Mouse (Mus musculus) urinary bladder, adult 18-20 months (tissue): ENCODE results near the gene Dcaf11.

Source experiments
- DNase-seq, 2 experiments: peaks; one replicate each; pipeline ENCODE4 v3.0.0; 2022; ENCODE audit warnings: low spot score in 2 of 2, mixed read lengths in 2 of 2

Dcaf11 gene

DNA sequence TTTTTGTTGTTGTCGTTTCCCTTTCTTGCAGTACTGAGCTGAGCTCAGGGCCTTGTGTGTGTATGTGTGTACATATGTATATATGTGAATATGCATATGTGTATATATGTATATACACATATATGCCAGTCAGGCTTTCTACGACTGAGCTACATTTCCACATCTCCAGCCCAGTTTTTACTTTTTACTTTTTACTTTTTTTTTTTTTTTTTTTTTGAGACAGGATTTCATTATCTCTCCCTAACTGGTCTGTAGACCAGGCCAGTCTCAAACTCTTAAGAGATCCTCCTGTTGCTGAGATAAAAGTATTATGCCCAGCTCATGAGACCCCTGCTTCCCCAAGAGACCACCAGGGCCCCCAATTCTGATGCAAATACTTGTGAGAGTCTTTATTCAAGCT is 57.0 kb downstream of the Dcaf11 start:
- no peak for DNase-seq

DNA sequence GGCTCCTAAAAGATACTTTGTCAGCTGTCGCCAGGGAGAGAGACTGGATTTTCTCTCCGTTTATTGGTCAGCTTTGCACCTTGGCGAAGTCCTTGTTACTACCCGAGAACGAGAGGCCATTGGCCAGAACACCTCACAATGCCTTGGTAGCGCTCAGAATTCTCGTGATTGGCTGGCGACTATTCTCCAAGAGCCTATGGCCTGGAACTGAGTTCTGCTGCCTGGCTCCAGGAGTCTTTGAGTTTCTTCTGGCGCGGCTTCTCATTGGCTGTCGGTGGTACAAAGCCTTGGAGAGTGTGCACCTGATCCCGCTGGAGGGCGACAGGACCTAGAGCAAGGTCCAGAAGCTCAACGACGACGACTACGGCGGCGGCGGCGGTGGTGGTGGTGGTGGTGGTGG is 58.0 kb downstream of the Dcaf11 start, which contains the start of gene Rec8:
Rec8 (plus strand) TSS at position 216 of the 400 bp plus-strand sequence.
- no peak for DNase-seq

DNA sequence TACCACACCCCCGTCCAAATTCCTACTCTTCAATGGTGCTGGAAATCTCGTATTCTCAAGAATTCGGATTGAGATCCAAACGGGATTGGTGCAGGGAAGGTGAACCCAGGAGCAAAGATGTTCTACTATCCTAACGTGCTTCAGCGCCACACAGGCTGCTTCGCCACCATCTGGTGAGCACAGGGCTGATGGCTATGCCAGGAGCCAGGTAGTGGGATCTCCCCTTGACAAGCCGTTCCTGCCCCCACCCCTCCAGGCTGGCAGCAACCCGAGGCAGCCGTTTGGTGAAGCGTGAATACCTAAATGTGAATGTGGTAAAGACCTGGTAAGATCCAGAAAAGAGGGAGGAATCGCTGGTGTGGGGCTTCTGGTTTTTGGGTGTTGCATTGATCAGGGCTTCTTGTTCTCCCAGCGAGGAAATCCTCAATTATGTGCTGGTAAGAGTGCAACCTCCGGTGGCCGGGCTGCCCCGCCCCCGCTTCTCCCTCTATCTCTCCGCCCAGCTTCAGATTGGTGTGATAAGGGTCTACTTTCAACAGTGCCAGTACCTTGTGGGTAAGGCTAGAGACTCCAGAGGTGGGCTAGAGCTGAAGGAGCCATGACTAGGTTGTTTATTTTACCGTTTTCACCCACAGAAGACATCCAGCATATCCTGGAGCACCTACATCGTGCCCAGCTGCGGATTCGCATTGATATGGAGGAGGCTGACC is 58.8 kb downstream of the Dcaf11 start:
- DNase-seq = no peak
